Mouse (Mus musculus): ENCODE measurements at regions not wholly inside any gene's neighbourhood (a gene's known extent, or its start where the extent isn't known, plus 50 kb on each side); places are given as distances from the start of the nearest gene placed in this dataset.
A peak's percentile ranks its signal among the peaks of the same experiment; 100 is the strongest.

GRCm38 (mm10) chr3:78412669-78413419, 873.5 kb downstream of the Rapgef2 start:
- no peak for DNase-seq (ENCODE audit: low read depth)

GRCm38 (mm10) chr3:78411395-78411794, 874.9 kb downstream of the Rapgef2 start:
- DNase-seq (ENCODE audit: low read depth), result no peak

- DNase-seq (ENCODE audit: low read depth), result no peak
Observed at GRCm38 (mm10) chr3:78409237-78409636, 877.1 kb downstream of the Rapgef2 start.

- DNase-seq (ENCODE audit: low read depth), result no peak
Observed at GRCm38 (mm10) chr3:78405760-78406467, 880.4 kb downstream of the Rapgef2 start.

- DNase-seq (ENCODE audit: low read depth), result peak; percentile 10
Observed at GRCm38 (mm10) chr3:78358377-78358776, 927.9 kb downstream of the Rapgef2 start.

- DNase-seq (ENCODE audit: low read depth), result no peak
Observed at GRCm38 (mm10) chr3:78339891-78340290, 946.4 kb downstream of the Rapgef2 start.

GRCm38 (mm10) chr3:78311630-78312406, 974.5 kb downstream of the Rapgef2 start:
- DNase-seq (ENCODE audit: low read depth), result no peak

GRCm38 (mm10) chr3:78300506-78300905, 985.8 kb downstream of the Rapgef2 start:
- no peak for DNase-seq (ENCODE audit: low read depth)

- DNase-seq (ENCODE audit: low read depth), result no peak
Observed at GRCm38 (mm10) chr3:78291894-78292293, 994.4 kb downstream of the Rapgef2 start.

- DNase-seq (ENCODE audit: low read depth), result no peak
Observed at GRCm38 (mm10) chr3:78284071-78284470, 1002.2 kb downstream of the Rapgef2 start.

GRCm38 (mm10) chr3:78236920-78237319, 1049.4 kb downstream of the Rapgef2 start:
- DNase-seq (ENCODE audit: low read depth), result no peak

GRCm38 (mm10) chr3:78209729-78210128, 1076.6 kb downstream of the Rapgef2 start:
- DNase-seq (ENCODE audit: low read depth), result no peak

- no peak for DNase-seq (ENCODE audit: low read depth)
Observed at GRCm38 (mm10) chr3:78162601-78163000, 1123.7 kb downstream of the Rapgef2 start.

- DNase-seq (ENCODE audit: low read depth), result no peak
Observed at GRCm38 (mm10) chr3:78158450-78158849, 1127.9 kb downstream of the Rapgef2 start.
